Mouse (Mus musculus) myocyte (in vitro differentiated cells): ENCODE results near the gene Plekho1.

Experiments
- MAX ChIP-seq: IDR thresholded peaks from one replicate; pipeline ENCODE4 v1.6.1; 2011; ENCODE audit warnings: low read depth, mild to moderate bottlenecking, control low read depth
- POLR2A ChIP-seq: IDR thresholded peaks from one replicate; pipeline ENCODE4 v1.6.1; 2011; ENCODE audit warnings: low read depth, mild to moderate bottlenecking, control low read depth, moderate library complexity; ENCODE audit not compliant: insufficient read length

DNA sequence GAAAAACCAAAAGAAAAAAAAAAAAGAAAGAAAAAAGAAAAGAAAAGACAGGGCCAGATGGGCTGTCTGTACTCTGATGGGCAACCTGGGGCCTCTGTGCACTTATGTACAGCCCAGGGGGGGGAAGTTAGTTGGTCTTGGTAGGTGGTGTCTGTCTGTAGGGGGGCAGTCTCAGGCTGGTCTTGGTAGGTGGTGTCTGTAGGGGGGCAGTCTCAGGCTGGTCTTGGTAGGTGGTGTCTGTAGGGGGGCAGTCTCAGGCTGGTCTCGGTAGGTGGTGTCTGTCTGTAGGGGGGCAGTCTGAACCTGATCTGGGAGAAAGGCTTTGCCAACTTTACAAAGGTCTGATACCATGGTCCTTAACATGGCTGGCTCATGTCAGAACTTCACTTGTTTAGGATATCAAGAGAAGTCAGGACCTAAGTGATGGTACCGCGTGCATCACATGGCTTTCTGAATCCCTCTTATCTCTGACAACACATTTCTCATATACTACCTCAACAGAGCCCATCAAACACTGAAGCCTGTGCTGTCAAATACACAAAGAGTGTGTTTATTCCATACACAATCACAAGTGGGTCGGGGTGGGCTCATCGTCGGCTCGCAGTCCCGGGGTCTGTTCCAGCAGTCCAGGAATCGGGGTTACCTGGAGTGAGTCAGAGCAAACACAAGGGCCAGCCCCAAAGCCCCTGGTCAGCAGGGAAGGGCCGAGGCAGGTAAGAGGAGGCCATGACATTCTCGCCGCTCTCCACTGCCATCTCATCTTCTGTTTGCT is 3.7 kb upstream of the Plekho1 start:
- TF ChIP-seq POLR2A = no peak
- no peak for TF ChIP-seq MAX
